Mouse (Mus musculus): ENCODE data around the gene Zcchc3.

DNA sequence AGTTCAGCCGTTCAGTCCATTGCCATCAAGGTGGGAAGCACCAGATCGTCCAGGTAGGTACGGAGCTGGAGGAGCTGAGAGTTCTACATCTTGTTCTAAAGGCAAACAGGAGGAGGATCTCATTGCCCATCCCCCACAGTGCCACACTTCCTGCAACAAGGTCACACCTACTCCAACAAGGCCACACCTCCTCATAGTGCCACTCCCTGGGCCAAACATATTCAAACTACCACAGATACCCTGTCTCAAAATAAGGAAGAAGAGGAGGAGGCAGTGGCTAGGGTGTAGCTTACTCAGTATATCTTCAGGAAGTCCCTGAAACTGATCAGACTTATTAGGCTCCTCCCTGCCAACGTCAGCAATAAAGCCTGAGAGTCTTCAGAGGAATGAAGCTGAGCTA lies 30.6 kb downstream of the Zcchc3 start:
- TF ChIP-seq CTCF (IDR thresholded peaks at IDR 0.05; ENCODE audit: low read depth) (no peak), EP300 (optimal IDR thresholded peaks at IDR 0.05) (no peak)

All from stomach, postnatal 0 days (tissue).